Mouse (Mus musculus): ENCODE results near the gene March11. TPM values are rescaled to one million over a fixed set of nuclear protein-coding genes. Genes with fewer than 3 reads are reported as not detected.

The March11 gene
- total and polyA plus RNA-seq, 3 experiments: not detected

DNA sequence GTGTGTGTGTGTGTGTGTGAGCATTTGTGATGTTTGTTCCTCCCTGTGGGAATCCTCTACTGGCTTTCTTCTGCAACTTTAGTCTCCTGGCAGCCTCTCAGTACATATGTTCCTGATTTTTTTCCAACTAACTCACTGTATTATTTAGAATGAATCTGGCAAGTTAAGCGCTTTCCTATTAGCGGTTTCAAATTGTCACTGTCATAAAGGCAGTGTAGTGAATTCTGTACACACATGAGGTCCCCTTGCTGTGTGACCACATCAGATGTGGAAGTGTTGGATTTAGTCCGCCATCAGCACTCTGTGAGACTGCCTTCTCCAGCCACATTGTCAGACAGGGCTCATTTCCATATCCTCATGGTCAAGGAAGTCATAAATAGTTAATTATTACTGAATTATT, 26.9 kb downstream of the March11 start:
- Histone ChIP-seq H3K36me3 (replicated peaks in 1 of 2; ENCODE audit: control insufficient read depth in 1 of 2, insufficient read depth in 1 of 2, low read length in 1 of 2) (no peaks in the 10 kb centered on the region), H3K9me3 (replicated peaks; ENCODE audit: low read length) (no peaks in the 10 kb centered on the region), H3K79me2 (replicated peaks; ENCODE audit: control insufficient read depth, extremely low read depth, insufficient read depth, poor library complexity, severe bottlenecking) (no peaks in the 10 kb centered on the region), H3K27ac (ENCODE audit: insufficient read depth, low read depth) (no peak overlapping the region), H3K27me3 (replicated peaks) (no peaks in the 10 kb centered on the region), H3K4me3 (replicated peaks in 1 of 3; ENCODE audit: low read depth in 2 of 3, low read length in 2 of 3, poor library complexity in 1 of 3) (no peak overlapping the region), H3K4me1 (ENCODE audit: control insufficient read depth in 1 of 2, insufficient read depth in 2 of 2) (peaks cover 0 to 1% of the 10 kb centered on the region in 2 experiments; a peak in 2 of 4 replicates), H3K4me2 (ENCODE audit: insufficient read depth, low read depth, poor library complexity, severe bottlenecking) (no peak overlapping the region), H3K9ac (ENCODE audit: insufficient read depth, low read depth) (no peak overlapping the region)
- in situ Hi-C loops (cut with MboI; ENCODE audit: low pct_ligation_motif_present, low pct_unique_long_range_greater_than_20kb, low sequenced_read_pairs) (no loop called here), dilution Hi-C loops (cut with MboI; ENCODE audit: extremely low pct_ligation_motif_present, extremely low pct_unique_long_range_greater_than_20kb, low sequenced_read_pairs) (no loop called here)
- DNase-seq (ENCODE audit: extremely low read depth): no peak
- no peak for TF ChIP-seq PAX5 (IDR thresholded peaks at IDR 0.05; ENCODE audit: low read length)

DNA sequence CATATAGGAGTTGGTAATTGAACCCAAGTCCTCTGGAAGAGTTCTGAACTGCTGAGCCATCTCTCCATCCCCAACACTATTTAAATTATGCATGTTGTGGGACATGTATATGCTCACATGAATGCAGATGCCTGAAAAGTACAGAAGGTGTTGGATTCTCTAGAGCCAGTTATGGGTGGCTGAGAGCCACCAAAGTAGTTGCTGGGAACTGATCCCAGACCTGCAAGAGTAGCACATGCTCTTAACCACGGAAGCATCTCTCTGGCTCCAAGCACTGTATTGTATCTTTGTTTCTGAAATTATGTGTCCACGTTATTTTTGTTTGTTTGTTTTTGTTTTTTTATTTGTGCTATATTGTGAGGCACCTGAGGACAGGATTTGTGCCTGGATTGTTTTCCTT, 28.9 kb downstream of the March11 start:
- no peaks in the 10 kb centered on the region for H3K79me2 ChIP-seq (replicated peaks; ENCODE audit: control insufficient read depth, extremely low read depth, insufficient read depth, poor library complexity, severe bottlenecking)
- dilution Hi-C loops (cut with MboI; ENCODE audit: extremely low pct_ligation_motif_present, extremely low pct_unique_long_range_greater_than_20kb, low sequenced_read_pairs): no loop called here
- H3K4me3 ChIP-seq (replicated peaks in 1 of 3; ENCODE audit: low read depth in 2 of 3, low read length in 2 of 3, poor library complexity in 1 of 3): no peak overlapping the region
- H3K9ac ChIP-seq (ENCODE audit: insufficient read depth, low read depth): no peak overlapping the region
- DNase-seq (ENCODE audit: extremely low read depth): no peak
- H3K27ac ChIP-seq (ENCODE audit: insufficient read depth, low read depth): no peak overlapping the region
- TF ChIP-seq TCF12 (IDR thresholded peaks at IDR 0.05; ENCODE audit: low read depth, low read length) (no peak), MAZ (IDR thresholded peaks at IDR 0.05; ENCODE audit: low read depth, low read length) (no peak), JUND (conservative IDR thresholded peaks at IDR 0.05; ENCODE audit: low read depth, low read length) (no peak), CHD2 (IDR thresholded peaks at IDR 0.05; ENCODE audit: low read length) (no peak), EP300 (IDR thresholded peaks at IDR 0.05; ENCODE audit: low read length) (no peak), KAT2A (IDR thresholded peaks at IDR 0.05; ENCODE audit: insufficient replicate concordance, low read length) (no peak), IRF4 (IDR thresholded peaks at IDR 0.05; ENCODE audit: low read depth, low read length) (no peak), ETS1 (conservative IDR thresholded peaks at IDR 0.05; ENCODE audit: low read depth, low read length) (no peak)
- in situ Hi-C loops (cut with MboI; ENCODE audit: low pct_ligation_motif_present, low pct_unique_long_range_greater_than_20kb, low sequenced_read_pairs): no loop called here
- no peaks in the 10 kb centered on the region for H3K27me3 ChIP-seq (replicated peaks)
- no peaks in the 10 kb centered on the region for H3K36me3 ChIP-seq (replicated peaks in 1 of 2; ENCODE audit: control insufficient read depth in 1 of 2, insufficient read depth in 1 of 2, low read length in 1 of 2)
- peaks cover 0 to 4% of the 10 kb centered on the region in 2 experiments; a peak in 2 of 4 replicates for H3K4me1 ChIP-seq (ENCODE audit: control insufficient read depth in 1 of 2, insufficient read depth in 2 of 2)
- no peak overlapping the region for H3K4me2 ChIP-seq (ENCODE audit: insufficient read depth, low read depth, poor library complexity, severe bottlenecking)
- no peaks in the 10 kb centered on the region for H3K9me3 ChIP-seq (replicated peaks; ENCODE audit: low read length)

DNA sequence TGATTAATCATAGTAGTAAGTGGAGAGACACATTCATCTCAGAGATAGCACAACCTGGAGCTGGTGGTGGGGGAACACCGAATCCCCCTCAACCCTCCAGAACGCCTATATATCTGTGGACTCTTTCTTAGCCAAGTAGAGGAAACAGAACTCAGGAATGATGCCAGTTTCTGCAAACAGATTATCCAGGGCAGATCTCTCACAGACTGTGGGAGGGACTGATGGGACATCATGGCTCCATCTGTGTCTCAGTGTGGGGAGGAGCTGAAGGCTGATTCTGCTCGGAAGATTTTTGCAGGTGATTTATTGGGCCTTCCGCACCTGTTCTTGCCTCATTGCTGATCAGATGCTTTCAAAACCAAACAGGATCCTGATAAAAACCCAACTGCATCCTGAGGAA, 29.5 kb downstream of the March11 start:
- Histone ChIP-seq H3K27me3 (replicated peaks) (no peaks in the 10 kb centered on the region), H3K36me3 (replicated peaks in 1 of 2; ENCODE audit: control insufficient read depth in 1 of 2, insufficient read depth in 1 of 2, low read length in 1 of 2) (no peaks in the 10 kb centered on the region), H3K4me3 (replicated peaks in 1 of 3; ENCODE audit: low read depth in 2 of 3, low read length in 2 of 3, poor library complexity in 1 of 3) (no peak overlapping the region), H3K79me2 (replicated peaks; ENCODE audit: control insufficient read depth, extremely low read depth, insufficient read depth, poor library complexity, severe bottlenecking) (no peaks in the 10 kb centered on the region), H3K4me2 (ENCODE audit: insufficient read depth, low read depth, poor library complexity, severe bottlenecking) (no peak overlapping the region), H3K9ac (ENCODE audit: insufficient read depth, low read depth) (no peak overlapping the region), H3K4me1 (ENCODE audit: control insufficient read depth in 1 of 2, insufficient read depth in 2 of 2) (peaks cover 0 to 4% of the 10 kb centered on the region in 2 experiments; a peak in 2 of 4 replicates), H3K27ac (ENCODE audit: insufficient read depth, low read depth) (no peak overlapping the region), H3K9me3 (replicated peaks; ENCODE audit: low read length) (no peaks in the 10 kb centered on the region)
- in situ Hi-C loops (cut with MboI; ENCODE audit: low pct_ligation_motif_present, low pct_unique_long_range_greater_than_20kb, low sequenced_read_pairs) (no loop called here), dilution Hi-C loops (cut with MboI; ENCODE audit: extremely low pct_ligation_motif_present, extremely low pct_unique_long_range_greater_than_20kb, low sequenced_read_pairs) (no loop called here)
- no peak for TF ChIP-seq USF2 (conservative IDR thresholded peaks at IDR 0.05; ENCODE audit: low read depth, low read length)
- no peak for TF ChIP-seq E2F4 (IDR thresholded peaks at IDR 0.05; ENCODE audit: insufficient replicate concordance, low read depth, low read length)
- TF ChIP-seq POLR2A (IDR thresholded peaks at IDR 0.05; ENCODE audit: low read depth, low read length): no peak
- no peak for TF ChIP-seq ZMIZ1 (IDR thresholded peaks at IDR 0.05; ENCODE audit: low read depth, low read length)
- TF ChIP-seq NRF1 (IDR thresholded peaks at IDR 0.05; ENCODE audit: low read depth, low read length): no peak
- no peak for TF ChIP-seq MAX (IDR thresholded peaks at IDR 0.05; ENCODE audit: low read length)
- TF ChIP-seq TCF12 (IDR thresholded peaks at IDR 0.05; ENCODE audit: low read depth, low read length): no peak
- TF ChIP-seq HCFC1 (IDR thresholded peaks at IDR 0.05; ENCODE audit: low read depth, low read length): no peak
- no peak for TF ChIP-seq RAD21 (IDR thresholded peaks at IDR 0.05; ENCODE audit: low read depth, low read length)
- no peak for TF ChIP-seq JUN (IDR thresholded peaks at IDR 0.05; ENCODE audit: insufficient read depth, low read depth, low read length)
- no peak for TF ChIP-seq POLR2AphosphoS2 (IDR thresholded peaks at IDR 0.05; ENCODE audit: low read depth, low read length)
- TF ChIP-seq MYC (IDR thresholded peaks at IDR 0.05; ENCODE audit: low read depth, low read length): no peak
- no peak for TF ChIP-seq IRF4 (IDR thresholded peaks at IDR 0.05; ENCODE audit: low read depth, low read length)
- no peak for TF ChIP-seq JUND (conservative IDR thresholded peaks at IDR 0.05; ENCODE audit: low read depth, low read length)
- no peak for TF ChIP-seq EP300 (IDR thresholded peaks at IDR 0.05; ENCODE audit: low read length)
- no peak for TF ChIP-seq UBTF (IDR thresholded peaks at IDR 0.05; ENCODE audit: low read depth, low read length)
- no peak for TF ChIP-seq ZNF384 (IDR thresholded peaks at IDR 0.05; ENCODE audit: low read depth, low read length)
- TF ChIP-seq PAX5 (IDR thresholded peaks at IDR 0.05; ENCODE audit: low read length): no peak
- no peak for TF ChIP-seq ELF1 (IDR thresholded peaks at IDR 0.05; ENCODE audit: low read depth, low read length)
- no peak for DNase-seq (ENCODE audit: extremely low read depth)
